Mouse (Mus musculus) small intestine, adult 2 months (tissue): ENCODE results near the gene Cyp1a2.

ENCODE experiments used
- CTCF ChIP-seq: fragments of 200-500 bp; IDR thresholded peaks from 2 replicates; pipeline ENCODE4 v1.5.1; 2012; ENCODE audit warnings: low read depth, mild to moderate bottlenecking, control low read depth, inconsistent platforms, low read length, moderate library complexity, mixed read lengths; ENCODE audit not compliant: insufficient replicate concordance, insufficient read length; ENCODE audit errors: extremely low read depth
- POLR2A ChIP-seq: fragments of 200-500 bp; IDR thresholded peaks from 2 replicates; pipeline ENCODE4 v1.6.1; 2012; ENCODE audit warnings: low read depth, mild to moderate bottlenecking, control low read depth, inconsistent platforms, low read length, moderate library complexity

DNA sequence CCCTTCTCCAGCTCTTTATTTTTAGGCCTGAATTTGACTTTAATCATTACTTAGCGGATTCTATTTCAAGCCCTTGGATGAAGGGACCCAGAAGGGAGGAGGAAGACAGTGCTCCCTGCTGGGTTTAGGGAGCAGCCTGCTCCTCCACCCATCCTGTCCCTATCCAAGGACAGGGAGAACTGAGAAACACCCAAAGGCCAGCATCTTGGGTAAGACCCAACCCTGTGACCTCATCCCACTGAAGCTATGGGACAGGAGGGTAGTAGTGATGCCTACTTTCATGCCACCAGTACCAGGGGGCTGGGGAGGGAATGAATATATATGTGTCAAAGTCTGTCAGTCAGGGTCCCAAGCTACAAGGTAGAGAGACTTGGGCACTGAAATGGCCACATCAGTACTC lies 42.5 kb downstream of the Cyp1a2 start:
- TF ChIP-seq CTCF (no peak), POLR2A (no peak)
